Mouse (Mus musculus) hindlimb bud, embryonic 11.5 days (tissue): ENCODE results near the gene Vmn1r181.
"Not testable (repeated sequence)": the region's sequence is repeated elsewhere in the genome, so short reads cannot be mapped to it uniquely, and the experiment has no call there.

ENCODE experiments used
- DNase-seq: peaks from one replicate; pipeline ENCODE4 v3.0.0-alpha.2; 2012; ENCODE audit warnings: low read depth, low spot score; ENCODE audit errors: extremely low spot score

Gene Vmn1r181

GRCm38 (mm10) chr7:23974315-23974714 is at the start of gene Vmn1r181:
TSS of gene Vmn1r181 (plus strand) at chr7:23974615.
- DNase-seq: not testable (repeated sequence)

- DNase-seq: no peak
Observed at GRCm38 (mm10) chr7:23926678-23927077, 47.7 kb upstream of the Vmn1r181 start, which contains the start of gene Vmn1r179. TSS of gene Vmn1r179 (plus strand) at chr7:23926978.

GRCm38 (mm10) chr7:23950332-23950731 is 24.1 kb upstream of the Vmn1r181 start, which contains the start of gene Vmn1r180:
TSS of gene Vmn1r180 (plus strand) at chr7:23950632.
- DNase-seq: no peak

GRCm38 (mm10) chr7:23968044-23968443 is 6.4 kb upstream of the Vmn1r181 start:
- not testable (repeated sequence) for DNase-seq

- DNase-seq: no peak
Observed at GRCm38 (mm10) chr7:24001391-24001790, 27.0 kb downstream of the Vmn1r181 start, which contains the start of gene V1rd19. TSS of gene V1rd19 (plus strand) at chr7:24001691.
